Mouse (Mus musculus): ENCODE results near the gene Lin52.

DNA sequence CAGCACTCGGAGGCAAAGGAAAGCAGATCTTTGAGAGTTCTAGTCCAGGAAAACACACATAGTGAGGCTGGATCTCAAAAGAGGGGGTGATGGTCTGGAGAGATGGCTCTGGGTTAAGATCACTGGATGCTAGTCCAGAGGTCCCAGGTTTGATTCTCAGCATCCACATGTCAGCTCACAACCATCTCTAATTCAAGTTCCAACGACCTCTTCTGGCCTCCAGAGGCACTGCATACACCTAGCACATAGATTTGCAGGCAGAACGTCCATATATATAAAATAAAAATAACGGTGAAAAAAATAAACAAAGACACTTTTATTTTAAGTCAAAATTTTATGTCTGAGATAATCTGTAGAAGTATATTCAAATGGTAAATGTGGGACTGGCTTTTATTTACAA lies 44.0 kb upstream of the Lin52 start:
- TF ChIP-seq CTCF (IDR thresholded peaks at IDR 0.05; ENCODE audit: borderline replicate concordance, control insufficient read depth, extremely low read depth, insufficient read depth, low read length, poor library complexity) = no peak
- no peak for TF ChIP-seq POLR2A (IDR thresholded peaks at IDR 0.05; ENCODE audit: control insufficient read depth, extremely low read depth, insufficient read depth, low read length, poor library complexity)
